Mouse (Mus musculus): Measurements from ENCODE around the gene Klrg1. TPM values are rescaled to one million over a fixed set of nuclear protein-coding genes. Genes with fewer than 3 reads are reported as not detected.
A peak's percentile ranks its signal among the peaks of the same experiment; 100 is the strongest.

Klrg1 gene
- total and polyA plus RNA-seq, 3 experiments = 0.31 TPM; not detected in 2

- TF ChIP-seq POLR2A (IDR thresholded peaks at IDR 0.05; ENCODE audit: insufficient read depth, low read depth, low read length) (no peak), CTCF (IDR thresholded peaks at IDR 0.05) (no peak), EP300 (IDR thresholded peaks at IDR 0.05; ENCODE audit: insufficient read depth, low read depth, low read length) (no peak)
- Histone ChIP-seq H3K4me3 (no peak overlapping the region), H3K79me2 (replicated peaks; ENCODE audit: control insufficient read depth, insufficient read depth, low read length) (no peaks in the 10 kb centered on the region), H3K27me3 (ENCODE audit: control insufficient read depth, insufficient read depth, low read length) (no peaks in the 10 kb centered on the region), H3K36me3 (ENCODE audit: control insufficient read depth, insufficient read depth, low read length) (no peaks in the 10 kb centered on the region), H3K9ac (ENCODE audit: low read depth, low read length) (no peak overlapping the region), H3K27ac (no peak overlapping the region), H3K4me1 (ENCODE audit: control insufficient read depth, insufficient read depth, low read length) (no peaks in the 10 kb centered on the region)
- DNase-seq = no peak
- intact Hi-C loops (cut with DNase I) = no loop called here
- WGBS = 40% methylated on average over 2 of the region's 2 CpGs
These were observed 9.5 kb upstream of the Klrg1 start for GRCm38 (mm10) chr6:122292184-122292583.

GRCm38 (mm10) chr6:122291735-122292134 lies 9.1 kb upstream of the Klrg1 start:
- no peak for DNase-seq
- 62% methylated on average over 3 of the region's 3 CpGs for WGBS
- no peaks in the 10 kb centered on the region for H3K4me1 ChIP-seq (ENCODE audit: control insufficient read depth, insufficient read depth, low read length)
- no peak overlapping the region for H3K9ac ChIP-seq (ENCODE audit: low read depth, low read length)
- H3K27me3 ChIP-seq (ENCODE audit: control insufficient read depth, insufficient read depth, low read length) = no peaks in the 10 kb centered on the region
- H3K27ac ChIP-seq = no peak overlapping the region
- TF ChIP-seq POLR2A (IDR thresholded peaks at IDR 0.05; ENCODE audit: insufficient read depth, low read depth, low read length) (no peak), CTCF (IDR thresholded peaks at IDR 0.05) (no peak), EP300 (IDR thresholded peaks at IDR 0.05; ENCODE audit: insufficient read depth, low read depth, low read length) (no peak)
- intact Hi-C loops (cut with DNase I) = no loop called here
- no peak overlapping the region for H3K4me3 ChIP-seq
- no peaks in the 10 kb centered on the region for H3K79me2 ChIP-seq (replicated peaks; ENCODE audit: control insufficient read depth, insufficient read depth, low read length)
- H3K36me3 ChIP-seq (ENCODE audit: control insufficient read depth, insufficient read depth, low read length) = no peaks in the 10 kb centered on the region

GRCm38 (mm10) chr6:122291264-122291663 lies 8.6 kb upstream of the Klrg1 start:
- Histone ChIP-seq H3K27me3 (ENCODE audit: control insufficient read depth, insufficient read depth, low read length) (no peaks in the 10 kb centered on the region), H3K36me3 (ENCODE audit: control insufficient read depth, insufficient read depth, low read length) (no peaks in the 10 kb centered on the region), H3K9ac (ENCODE audit: low read depth, low read length) (no peak overlapping the region), H3K4me3 (no peak overlapping the region), H3K27ac (no peak overlapping the region), H3K79me2 (replicated peaks; ENCODE audit: control insufficient read depth, insufficient read depth, low read length) (no peaks in the 10 kb centered on the region), H3K4me1 (ENCODE audit: control insufficient read depth, insufficient read depth, low read length) (no peaks in the 10 kb centered on the region)
- WGBS = 74% methylated on average over 2 of the region's 2 CpGs
- TF ChIP-seq EP300 (IDR thresholded peaks at IDR 0.05; ENCODE audit: insufficient read depth, low read depth, low read length) = no peak
- no peak for TF ChIP-seq POLR2A (IDR thresholded peaks at IDR 0.05; ENCODE audit: insufficient read depth, low read depth, low read length)
- TF ChIP-seq CTCF (IDR thresholded peaks at IDR 0.05) = no peak
- intact Hi-C loops (cut with DNase I) = no loop called here
- DNase-seq = no peak

GRCm38 (mm10) chr6:122290253-122290652 lies 7.6 kb upstream of the Klrg1 start:
- Histone ChIP-seq H3K4me3 (no peak overlapping the region), H3K36me3 (ENCODE audit: control insufficient read depth, insufficient read depth, low read length) (no peaks in the 10 kb centered on the region), H3K27ac (no peak overlapping the region), H3K9ac (ENCODE audit: low read depth, low read length) (no peak overlapping the region), H3K79me2 (replicated peaks; ENCODE audit: control insufficient read depth, insufficient read depth, low read length) (no peaks in the 10 kb centered on the region), H3K27me3 (ENCODE audit: control insufficient read depth, insufficient read depth, low read length) (no peaks in the 10 kb centered on the region), H3K4me1 (ENCODE audit: control insufficient read depth, insufficient read depth, low read length) (no peaks in the 10 kb centered on the region)
- no peak for DNase-seq
- TF ChIP-seq EP300 (IDR thresholded peaks at IDR 0.05; ENCODE audit: insufficient read depth, low read depth, low read length) = no peak
- no peak for TF ChIP-seq CTCF (IDR thresholded peaks at IDR 0.05)
- TF ChIP-seq POLR2A (IDR thresholded peaks at IDR 0.05; ENCODE audit: insufficient read depth, low read depth, low read length) = no peak
- intact Hi-C loops (cut with DNase I) = no loop called here
- WGBS = 45% methylated on average over 3 of the region's 3 CpGs

- Histone ChIP-seq H3K4me1 (ENCODE audit: control insufficient read depth, insufficient read depth, low read length) (no peaks in the 10 kb centered on the region), H3K9ac (ENCODE audit: low read depth, low read length) (no peak overlapping the region), H3K27ac (no peak overlapping the region), H3K79me2 (replicated peaks; ENCODE audit: control insufficient read depth, insufficient read depth, low read length) (no peaks in the 10 kb centered on the region), H3K27me3 (ENCODE audit: control insufficient read depth, insufficient read depth, low read length) (no peaks in the 10 kb centered on the region), H3K4me3 (no peak overlapping the region), H3K36me3 (ENCODE audit: control insufficient read depth, insufficient read depth, low read length) (no peaks in the 10 kb centered on the region)
- TF ChIP-seq CTCF (IDR thresholded peaks at IDR 0.05) (no peak), POLR2A (IDR thresholded peaks at IDR 0.05; ENCODE audit: insufficient read depth, low read depth, low read length) (no peak), EP300 (IDR thresholded peaks at IDR 0.05; ENCODE audit: insufficient read depth, low read depth, low read length) (no peak)
- intact Hi-C loops (cut with DNase I) = no loop called here
- 75% methylated on average over 1 of the region's 1 CpGs for WGBS
- DNase-seq = no peak
These were observed 6.6 kb upstream of the Klrg1 start for GRCm38 (mm10) chr6:122289313-122289712.

- Histone ChIP-seq H3K9ac (ENCODE audit: low read depth, low read length) (no peak overlapping the region), H3K4me1 (ENCODE audit: control insufficient read depth, insufficient read depth, low read length) (no peaks in the 10 kb centered on the region), H3K36me3 (ENCODE audit: control insufficient read depth, insufficient read depth, low read length) (no peaks in the 10 kb centered on the region), H3K79me2 (replicated peaks; ENCODE audit: control insufficient read depth, insufficient read depth, low read length) (no peaks in the 10 kb centered on the region), H3K27ac (no peak overlapping the region), H3K27me3 (ENCODE audit: control insufficient read depth, insufficient read depth, low read length) (no peaks in the 10 kb centered on the region), H3K4me3 (no peak overlapping the region)
- no peak for TF ChIP-seq EP300 (IDR thresholded peaks at IDR 0.05; ENCODE audit: insufficient read depth, low read depth, low read length)
- TF ChIP-seq CTCF (IDR thresholded peaks at IDR 0.05) = peak; percentile 39
- DNase-seq = no peak
- intact Hi-C loops (cut with DNase I) = no loop called here
- WGBS = 39% methylated on average over 1 of the region's 1 CpGs
These were observed 5.6 kb upstream of the Klrg1 start for GRCm38 (mm10) chr6:122288263-122288662.
